Mouse (Mus musculus): ENCODE measurements around the gene Tagln2.

Gene Tagln2

DNA sequence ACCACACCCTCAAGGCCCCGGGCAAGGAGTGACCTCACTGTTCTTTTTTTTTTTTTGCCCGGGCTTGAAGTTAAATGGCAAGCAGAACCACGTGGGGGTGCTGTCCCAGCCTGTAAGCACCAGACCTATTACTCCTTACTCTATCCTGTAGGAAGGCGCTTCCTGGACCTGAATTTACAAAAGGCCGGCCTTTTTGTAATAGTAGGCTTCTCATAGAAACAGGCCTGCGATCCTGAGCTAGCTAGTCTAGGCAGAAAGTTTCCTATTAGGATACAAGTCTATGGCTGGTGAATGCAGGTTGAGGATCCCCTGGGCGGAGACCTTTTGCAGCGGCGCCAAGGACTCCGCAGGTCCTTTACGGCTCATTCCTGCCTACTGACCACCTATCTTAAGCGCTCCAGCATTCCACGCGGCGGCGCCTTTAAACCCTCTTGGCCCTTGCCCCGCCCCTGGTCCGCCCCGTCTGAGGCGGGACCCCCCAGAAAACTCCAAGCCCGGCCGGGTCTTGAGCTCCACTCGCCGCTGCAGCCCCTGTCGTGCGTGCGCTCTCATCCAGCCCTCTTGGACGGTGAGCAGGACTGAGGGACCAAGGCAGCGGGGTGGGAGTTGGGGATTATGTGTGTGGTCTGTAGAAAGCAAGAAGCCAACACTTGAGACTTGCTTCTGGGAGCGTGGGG is at the start of gene Tagln2:
Gene Tagln2 (plus strand): TSS at position 283 of the 677 bp plus-strand sequence.
- DNase-seq = peak; percentile 78

DNA sequence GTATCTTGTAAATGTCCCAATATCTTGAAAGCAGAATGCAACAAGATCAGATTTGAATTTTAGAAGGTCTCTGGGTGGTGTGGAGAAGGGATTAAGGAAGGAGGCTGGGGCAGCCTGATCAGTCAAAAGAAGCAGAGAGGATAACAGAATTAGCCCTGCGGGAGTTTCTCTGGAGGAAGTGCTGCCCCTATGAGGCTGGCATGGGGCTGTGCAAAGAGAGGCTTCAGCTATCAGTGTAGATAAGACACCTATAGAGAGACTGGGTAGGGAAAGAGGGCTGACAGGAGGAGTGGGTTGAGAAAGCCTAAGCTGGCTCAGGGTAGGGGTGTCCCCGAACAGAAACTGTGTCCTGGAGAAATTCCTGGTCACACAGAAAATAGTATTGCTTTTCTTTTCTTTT is 49.6 kb upstream of the Tagln2 start:
- DNase-seq = no peak

DNA sequence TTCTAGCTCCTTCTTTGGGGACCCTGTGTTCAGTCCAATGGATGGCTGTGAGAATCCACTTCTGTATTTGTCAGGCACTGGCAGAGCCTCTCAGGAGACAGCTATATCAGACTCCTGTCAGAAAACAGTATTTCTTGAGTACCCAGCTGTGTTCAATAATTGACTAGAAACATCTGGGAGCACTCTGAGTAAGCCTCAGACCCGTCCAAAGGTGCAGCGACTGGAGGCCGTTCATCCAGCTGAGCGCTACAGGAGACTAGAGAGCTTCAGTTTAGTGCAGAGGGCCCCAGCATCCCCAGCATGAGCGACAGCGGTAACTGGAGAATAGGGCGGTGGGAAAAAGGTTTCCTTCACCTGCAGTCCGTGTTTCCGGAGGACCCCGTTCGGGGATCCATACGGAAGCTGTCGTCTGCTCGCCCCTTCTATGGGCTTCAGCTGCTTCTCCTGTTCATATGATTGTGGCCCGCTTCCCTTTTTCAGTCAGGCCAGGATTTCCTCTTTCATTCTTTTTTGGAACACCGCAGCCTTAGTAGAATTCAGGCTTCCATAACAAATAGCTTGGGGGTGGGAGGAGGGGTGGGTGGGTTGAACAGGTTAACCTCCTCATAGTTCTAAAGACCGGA is 48.9 kb upstream of the Tagln2 start:
- DNase-seq = no peak

DNA sequence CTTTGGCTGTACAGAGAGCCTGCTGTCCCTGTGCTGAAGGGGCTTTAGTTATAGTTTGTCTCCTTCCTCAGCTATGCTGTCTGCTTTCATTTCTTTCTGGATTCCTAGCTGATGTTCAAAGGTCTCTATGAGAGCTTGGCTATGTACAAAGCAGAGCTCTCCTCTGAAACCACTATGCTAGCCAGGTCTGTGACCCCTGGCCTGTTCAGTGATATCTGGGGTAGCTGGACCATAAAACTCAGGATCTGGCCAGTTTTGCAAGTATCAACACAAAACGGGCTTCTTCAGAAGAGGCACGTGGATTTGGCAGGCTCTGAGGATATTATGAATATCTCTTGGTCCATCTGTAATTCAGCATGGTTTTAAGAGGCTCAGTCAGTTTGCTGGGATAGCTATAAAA is 46.9 kb upstream of the Tagln2 start:
- no peak for DNase-seq

DNA sequence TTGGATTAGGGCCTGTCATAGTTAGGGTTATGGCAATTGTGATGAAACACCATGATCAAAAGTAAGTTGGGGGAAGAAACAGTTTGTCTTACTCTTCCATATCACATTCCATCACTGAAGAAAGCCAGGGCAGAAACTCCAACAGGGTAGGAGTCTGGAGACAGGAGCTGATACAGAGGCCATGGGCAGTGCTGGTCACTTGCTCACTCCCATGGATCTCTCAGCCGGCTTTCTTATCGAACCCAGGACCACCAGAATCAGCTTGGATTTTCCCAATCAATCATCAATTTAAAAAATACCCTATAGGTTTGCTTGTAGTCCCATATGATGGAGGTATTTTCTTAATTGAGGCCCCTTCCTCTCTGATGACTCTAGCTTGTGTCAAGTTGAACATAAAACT is 46.0 kb upstream of the Tagln2 start:
- no peak for DNase-seq

DNA sequence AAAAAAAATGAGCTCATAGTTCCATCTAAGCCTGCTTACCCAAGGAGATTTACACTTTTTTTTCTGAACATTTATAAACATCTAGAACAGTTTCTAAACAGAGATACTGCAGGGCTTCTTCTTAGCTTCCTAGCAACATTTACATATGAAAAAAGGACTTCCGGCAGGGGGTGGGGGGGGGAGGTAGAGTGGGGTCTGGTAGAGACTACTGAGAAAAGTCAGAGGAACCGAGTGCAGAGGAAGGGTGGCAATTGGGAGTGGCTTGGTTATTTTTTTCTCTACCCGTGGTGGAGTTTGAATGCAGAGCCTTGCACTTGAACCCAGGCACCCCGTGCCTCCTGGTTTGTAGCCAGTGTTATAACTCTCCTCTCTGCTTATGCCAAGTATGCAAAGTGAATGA is 44.4 kb upstream of the Tagln2 start:
- no peak for DNase-seq

DNA sequence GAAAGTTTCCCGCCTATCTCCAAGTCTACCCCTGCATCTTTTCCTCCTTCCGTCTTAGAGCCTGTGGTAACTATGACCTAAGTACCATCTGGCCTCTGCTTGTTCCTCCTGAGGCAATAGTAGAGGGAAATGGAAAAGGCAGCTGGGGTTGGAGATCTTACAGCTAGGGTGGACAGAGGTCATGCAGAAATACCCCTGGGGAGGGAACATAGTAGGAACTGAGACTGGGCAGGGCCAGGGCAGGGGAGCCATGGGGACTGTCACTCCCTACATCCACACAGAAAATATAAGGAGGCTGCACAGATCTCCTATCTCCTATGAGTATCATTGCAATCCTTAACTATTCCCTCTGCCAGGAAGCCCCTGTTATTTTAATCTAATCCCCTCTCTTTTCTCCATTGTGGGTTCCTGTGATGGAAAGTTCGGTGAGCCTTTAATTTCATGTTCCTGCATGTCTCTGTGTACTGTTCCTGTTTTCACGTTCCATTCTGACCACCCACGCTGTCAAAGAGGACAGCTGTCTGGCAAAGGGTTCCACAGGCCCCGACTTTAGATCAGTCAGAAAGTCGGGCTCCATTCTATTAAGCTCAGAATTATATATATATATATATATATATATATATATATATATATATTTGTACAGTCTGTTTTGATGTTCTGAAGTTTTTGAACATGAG is 43.7 kb upstream of the Tagln2 start:
- no peak for DNase-seq

DNA sequence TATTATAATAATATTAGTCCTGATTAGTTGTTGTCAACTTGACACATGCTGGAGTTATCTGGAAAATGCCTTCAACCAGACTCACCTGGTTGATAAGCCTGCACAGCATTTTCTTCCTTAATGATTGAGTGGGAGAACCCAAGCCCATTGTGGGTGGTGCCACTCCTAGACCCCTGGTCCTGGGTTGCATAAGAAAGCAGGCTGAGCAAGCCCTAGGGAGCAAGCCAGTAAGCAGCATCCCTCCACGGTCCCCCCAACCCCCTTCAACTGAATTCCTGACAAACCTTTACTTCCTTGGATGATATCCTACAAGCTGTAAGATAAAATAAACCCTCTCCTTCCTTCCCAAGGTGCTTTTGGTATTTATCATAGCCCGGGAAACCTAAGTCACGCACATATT is 42.7 kb upstream of the Tagln2 start:
- DNase-seq = no peak

DNA sequence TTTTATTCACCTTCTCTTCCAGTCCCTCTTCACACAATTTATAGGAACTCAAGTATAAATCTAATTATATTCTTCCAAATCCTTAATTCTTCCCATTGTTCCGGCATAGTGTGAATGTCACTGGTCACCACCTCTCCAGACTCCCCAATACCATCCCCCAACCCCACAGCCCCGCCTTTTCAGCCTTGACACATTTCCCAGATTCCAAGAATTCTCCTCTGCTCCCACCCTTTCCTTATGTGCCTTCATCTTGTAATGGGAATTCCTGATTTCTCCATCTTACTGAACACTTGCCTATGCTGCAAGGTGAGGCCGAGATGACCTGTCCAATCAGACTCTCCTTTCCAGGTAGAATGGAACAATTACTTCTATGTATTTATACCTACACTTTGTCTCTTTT is 41.8 kb upstream of the Tagln2 start:
- no peak for DNase-seq

DNA sequence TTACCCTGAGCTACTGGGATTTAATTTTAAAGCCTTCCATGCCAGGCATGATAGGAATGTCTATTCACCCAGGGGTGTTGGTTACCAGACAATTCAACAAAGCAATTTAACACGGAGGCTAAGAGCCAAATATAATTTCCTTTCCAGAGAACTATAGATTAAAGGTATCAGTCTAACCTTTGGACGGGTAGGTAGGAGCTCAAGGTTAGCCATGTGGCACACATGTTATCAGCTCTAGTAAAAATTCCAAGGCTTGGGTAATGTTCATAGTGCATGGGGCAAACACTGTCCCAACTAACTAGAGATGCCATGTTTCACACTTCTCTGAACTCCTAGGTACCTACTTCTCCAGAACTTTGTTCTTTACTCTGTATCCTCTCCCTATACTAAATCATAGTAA is 38.2 kb upstream of the Tagln2 start:
- DNase-seq = no peak

DNA sequence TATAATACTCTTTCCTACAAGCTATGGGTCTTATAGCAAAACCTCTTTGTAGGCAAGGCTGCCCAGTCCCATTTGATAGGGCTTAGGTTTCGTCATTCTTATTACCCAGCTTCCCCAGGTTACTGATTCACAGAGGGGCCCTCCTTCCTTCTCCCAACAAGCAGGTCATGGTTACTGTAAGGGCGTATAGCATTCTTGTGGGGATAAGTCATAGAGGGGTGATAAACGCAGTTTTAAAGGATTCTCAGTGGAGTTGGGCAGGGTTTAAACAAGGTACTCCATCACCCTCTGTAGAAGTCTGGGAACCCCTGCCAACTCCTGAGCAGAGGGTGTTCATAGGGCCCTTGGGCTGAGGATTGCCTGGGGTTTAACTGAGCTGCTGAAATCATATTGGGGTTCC is 37.3 kb upstream of the Tagln2 start:
- DNase-seq = no peak

DNA sequence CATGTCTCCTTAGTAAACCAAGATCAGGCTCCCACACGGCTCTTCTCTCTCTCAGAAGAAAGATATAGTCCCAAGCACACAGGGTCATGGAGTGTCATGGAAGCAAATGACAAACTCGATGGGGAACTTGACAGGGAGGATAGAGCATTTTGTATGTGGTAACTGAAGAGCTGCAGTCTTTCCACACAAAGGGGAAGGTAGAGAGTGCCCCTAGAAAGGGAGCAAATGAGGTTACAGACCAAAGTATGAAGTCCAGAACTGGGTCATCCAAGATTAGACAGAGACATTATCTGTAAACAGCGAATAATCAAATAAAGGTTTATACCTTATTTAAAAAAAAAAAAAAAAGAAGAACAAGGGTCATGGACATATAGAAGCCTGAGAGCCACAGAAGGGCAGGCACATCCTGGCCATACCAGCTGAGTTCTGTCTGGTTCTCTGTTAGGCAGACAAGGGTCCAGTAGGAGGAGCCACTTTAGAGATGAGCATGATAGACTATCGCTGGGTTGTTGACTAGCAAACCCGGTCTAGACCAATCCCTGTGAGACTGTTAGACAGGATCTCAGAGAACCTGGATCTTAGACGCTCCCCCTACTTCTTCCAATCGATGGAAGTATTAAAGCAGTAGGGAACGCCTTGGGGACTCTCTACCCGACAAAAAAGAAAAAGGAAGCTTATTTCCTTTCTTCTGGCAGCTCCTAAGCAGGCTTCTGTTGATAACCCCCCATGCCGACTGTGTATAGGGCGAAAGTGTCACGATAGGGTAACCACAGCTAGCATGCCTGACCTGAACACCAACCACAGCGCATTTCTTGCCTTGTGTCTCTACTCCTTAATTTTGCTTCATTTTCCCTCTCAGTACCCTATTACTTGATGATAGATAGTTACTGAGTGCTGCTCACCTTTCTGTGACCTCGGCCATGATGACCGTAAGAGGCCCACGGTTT is 36.2 kb upstream of the Tagln2 start:
- no peak for DNase-seq

DNA sequence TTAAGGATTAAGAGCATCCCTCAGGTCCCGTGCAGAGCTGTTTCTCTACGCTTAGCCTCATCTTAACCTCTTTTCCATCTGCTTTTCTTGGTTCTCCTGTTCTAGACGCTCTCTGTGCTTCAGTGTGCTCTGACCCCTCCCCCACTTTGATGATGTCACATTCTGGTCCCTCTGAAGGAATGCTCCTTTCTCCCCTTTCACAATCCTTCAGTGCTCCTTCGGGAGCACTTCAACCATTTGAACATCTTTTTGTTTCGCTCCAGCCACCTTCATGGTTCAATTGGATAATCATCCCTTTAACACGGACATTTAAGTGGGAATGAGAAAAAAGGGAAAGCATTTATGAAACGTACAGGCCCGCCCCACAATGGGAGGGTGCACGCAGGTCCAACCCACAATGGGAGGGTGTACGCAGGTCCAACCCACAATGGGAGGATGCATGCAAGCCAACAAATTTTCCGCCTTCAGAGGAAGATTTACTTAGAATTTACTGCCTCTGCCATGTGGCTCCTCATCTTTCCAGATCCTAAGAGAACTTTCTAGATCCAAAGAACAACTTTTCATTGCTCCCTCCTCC is 31.5 kb upstream of the Tagln2 start:
- DNase-seq = no peak

DNA sequence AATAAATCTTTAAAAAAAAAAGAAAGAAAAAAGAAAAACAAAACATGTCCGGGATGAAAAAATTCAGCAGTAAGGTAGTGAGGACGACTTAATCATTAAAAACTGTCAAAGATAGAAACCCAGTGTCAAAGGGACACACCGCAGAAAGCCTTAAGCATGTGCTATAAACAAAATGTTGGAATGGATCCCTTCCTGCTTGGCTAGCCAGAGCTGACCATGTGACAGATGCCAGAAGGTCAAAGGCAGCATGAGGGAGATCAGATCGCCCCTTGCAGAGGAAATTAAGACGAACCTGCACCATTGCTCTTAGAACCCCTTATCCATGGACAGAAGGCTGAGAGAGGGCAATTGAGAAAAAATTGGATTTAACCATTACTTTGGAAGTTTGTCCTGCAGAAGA is 30.5 kb upstream of the Tagln2 start:
- DNase-seq = no peak

DNA sequence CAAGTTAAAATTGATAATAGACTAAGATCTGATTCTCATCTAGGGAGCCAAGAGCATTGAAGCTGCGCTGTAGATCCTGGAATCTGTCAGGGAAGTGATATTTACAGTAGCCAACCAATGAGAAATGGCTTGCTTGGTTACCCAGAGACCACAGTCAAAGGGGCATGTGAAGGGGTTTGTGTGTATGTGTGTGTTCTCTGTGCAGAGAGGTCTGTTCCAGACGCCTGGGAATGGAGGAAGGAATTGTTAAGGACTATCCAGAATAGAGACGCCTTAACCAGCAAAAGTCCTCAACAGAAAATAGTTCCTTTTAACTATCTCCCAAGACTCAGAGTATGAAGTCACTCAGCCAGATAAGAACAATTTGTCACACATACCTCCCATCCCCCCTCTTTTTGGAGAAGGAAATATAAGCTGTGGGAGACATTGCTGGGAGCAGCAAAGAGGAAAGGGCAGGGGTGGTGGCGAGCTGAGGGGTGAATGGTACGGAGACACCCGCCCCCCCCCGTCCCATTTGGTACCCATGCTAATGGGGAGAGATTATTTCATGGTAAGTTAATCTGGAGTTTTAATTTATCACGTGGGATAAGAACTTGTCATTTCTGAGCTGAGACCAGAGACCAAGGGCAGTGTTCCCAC is 29.9 kb upstream of the Tagln2 start:
- DNase-seq = no peak

DNA sequence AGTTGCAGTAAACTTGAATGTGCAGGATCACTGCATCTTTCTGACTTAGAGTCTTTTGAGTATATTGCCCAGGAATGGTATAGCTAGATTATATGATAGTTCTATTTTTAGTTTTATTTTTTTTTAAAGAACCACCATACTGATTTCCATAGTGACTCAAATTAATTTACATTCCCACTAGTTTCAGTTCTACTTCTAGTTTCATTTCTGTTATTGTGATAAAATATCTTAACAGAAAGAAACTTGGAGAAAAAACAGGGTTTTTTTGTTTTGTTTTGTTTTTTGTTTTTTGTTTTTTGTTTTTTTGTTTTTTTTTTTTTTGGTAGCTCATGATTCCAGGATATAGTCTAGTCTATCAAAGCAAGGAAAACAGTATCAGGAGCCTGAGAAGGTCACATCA is 26.9 kb upstream of the Tagln2 start:
- DNase-seq = no peak

DNA sequence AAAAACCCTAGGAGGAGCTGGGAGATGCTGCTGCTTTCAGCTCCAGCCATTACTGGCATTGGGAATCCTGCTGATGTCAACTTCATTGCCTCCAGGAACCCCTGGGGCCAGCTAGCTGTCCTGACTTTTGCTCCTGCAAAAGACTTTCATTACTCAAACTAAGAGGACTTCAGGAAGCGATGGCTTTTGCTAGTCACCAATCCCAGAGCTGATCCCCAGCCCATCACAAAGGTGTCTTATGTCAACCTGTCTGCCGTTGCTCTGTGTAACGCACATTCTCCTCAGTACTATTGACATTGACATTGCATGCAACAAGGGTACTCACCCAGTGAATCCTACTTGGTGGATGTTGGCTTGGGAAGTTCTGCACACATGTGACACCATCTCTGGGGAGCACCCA is 25.7 kb upstream of the Tagln2 start:
- DNase-seq = no peak

DNA sequence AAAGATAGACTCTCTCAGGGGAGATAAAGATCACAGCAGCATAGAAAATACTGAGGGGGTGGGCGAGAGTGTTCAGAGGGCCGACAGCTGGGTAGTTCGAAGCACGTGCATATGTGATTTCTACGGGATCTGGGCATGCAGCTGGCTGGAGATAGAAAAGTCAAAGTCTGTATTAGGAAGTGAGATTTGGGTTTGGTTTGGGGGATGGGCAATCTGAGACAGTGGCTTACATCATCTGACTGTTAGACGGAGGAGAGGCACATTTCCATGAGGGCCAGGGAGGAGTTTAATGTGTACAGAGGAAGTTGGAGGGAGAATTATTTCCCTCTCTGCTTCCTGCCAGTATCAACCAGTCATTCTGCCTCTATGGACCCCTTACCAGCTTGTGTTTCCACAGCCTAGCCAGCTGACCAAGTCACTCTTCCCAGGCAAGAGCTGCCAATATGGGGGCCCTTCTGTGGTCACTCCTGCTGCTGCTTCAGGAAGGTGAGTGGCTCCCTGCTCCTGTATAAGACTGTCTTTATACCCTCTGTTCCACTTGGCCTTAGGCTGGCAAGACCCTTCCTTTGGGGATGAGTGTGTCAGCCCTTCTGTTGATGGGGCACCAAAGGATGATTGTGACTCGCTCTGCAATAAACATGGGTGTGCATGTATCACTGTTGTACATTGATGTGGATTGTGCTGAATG is 24.6 kb upstream of the Tagln2 start, which contains the start of gene Slamf9:
Gene Slamf9 (plus strand): TSS at position 305 of the 688 bp plus-strand sequence.
- DNase-seq = peak; percentile 19

DNA sequence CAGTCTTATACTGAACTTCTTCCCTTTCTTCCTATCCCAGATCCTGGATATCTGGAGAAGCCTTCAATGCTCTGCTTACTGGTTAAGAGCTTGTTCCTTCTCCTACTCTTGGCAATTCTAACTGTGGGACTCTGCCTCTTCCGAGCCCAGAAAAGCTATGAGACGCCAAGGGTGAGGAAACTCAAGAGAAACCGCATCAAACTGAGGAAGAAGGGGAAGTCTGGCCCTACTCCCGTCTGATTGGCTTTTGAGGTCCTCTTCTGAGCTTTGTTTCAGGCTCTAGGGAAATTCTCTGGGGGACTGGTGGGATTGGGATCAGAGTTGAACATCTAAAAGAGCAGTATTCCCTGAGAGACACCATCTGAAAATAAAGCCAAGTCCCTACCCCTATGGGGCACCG is 21.8 kb upstream of the Tagln2 start:
- DNase-seq = no peak

DNA sequence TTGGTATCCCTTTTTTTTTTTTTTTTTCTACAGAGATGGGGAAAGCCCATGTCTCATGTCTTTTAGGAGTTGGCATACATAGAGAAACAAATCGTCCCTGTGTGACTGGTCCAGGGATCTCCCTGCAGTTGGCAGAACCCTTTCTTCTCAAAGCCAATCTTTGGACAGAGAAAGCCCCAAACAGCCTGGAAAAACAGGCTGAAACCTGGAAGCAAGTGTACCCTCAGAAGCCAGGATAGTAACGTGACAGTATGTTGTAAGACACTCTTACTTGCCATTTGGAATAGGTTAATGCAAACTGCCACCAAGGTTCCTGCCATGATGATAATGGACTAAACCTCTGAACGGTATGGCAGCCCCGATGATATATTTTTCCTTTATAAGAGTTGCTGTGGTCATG is 19.5 kb upstream of the Tagln2 start:
- no peak for DNase-seq

DNA sequence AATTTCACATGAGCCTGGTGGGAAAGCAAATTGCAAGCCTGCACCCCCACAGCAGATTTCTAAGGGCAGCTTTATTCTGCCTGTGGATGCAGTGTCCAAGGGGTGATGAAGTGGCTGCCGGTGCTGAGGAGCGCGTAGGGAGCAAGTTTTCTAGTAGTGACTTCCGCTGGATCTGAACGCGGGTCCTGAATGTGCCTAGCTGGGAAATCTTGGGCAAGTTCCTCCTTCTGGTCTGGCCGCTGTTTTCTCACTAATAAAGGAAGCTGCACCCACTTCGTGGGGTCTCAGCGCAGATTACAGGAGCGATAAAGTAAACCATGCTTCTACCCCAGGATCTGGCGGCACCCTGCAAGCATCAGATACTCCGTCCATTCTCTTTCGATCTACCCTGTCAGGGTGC is 18.7 kb upstream of the Tagln2 start:
- DNase-seq = no peak
